Mouse (Mus musculus): ENCODE results near the gene Vps25.

DNA sequence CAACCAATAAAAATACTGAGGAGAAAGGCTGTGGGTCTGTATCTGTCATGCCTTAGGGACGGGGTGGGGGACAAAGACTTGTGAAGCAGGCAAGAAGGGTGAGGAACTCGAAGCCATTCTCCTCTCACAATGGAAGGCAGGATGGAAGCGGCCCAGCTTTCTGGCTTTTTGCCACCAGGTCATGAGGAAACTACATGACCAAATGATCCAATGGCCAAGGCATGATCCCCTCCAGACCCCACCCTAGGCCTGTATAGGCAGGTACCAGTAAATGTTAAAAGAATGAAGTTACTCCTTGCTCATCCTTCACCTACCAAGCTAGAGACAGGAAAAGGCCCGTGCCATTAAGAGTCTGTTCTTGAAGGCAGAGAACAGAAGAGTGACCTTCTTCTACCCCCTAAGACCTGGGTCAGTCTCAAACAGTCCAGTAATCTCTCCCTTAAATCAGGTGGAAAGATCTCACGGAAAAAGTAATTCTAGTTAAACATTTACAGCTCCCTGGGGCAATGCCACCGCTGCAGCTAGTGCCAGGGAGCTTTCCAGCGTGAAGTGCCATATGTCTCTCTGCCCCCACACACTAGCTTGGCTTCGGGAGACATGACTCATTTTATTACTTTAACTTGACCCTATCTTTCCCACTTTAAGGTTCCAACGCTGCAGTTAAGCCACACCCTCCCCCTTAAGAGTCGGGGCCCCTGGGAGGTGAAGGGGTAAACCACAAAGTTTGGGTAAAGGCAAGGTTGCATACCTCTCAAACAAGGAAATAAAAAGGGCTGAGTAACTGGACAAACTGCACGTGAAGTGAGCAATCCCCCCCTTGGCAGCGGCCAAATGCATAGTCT is 24.1 kb downstream of the Vps25 start:
- TF ChIP-seq CTCF (IDR thresholded peaks at IDR 0.05; ENCODE audit: borderline replicate concordance, control insufficient read depth, extremely low read depth, insufficient read depth, low read length, poor library complexity) (no peak), POLR2A (IDR thresholded peaks at IDR 0.05; ENCODE audit: control insufficient read depth, extremely low read depth, insufficient read depth, low read length, poor library complexity) (no peak)
